Mouse (Mus musculus) heart, adult 2 months (tissue): ENCODE results near the gene Gm49395.

Experiments
- CTCF ChIP-seq: fragments of 200-600 bp; IDR thresholded peaks from 2 replicates; pipeline ENCODE4 v1.8.1; 2022; ENCODE audit warnings: antibody characterized with exemption, mild to moderate bottlenecking, moderate library complexity
- EP300 ChIP-seq: fragments of 200-500 bp; IDR thresholded peaks from 2 replicates; pipeline ENCODE4 v1.6.1; 2011; ENCODE audit warnings: low read depth, low read length, control low read depth; ENCODE audit not compliant: insufficient read depth

DNA sequence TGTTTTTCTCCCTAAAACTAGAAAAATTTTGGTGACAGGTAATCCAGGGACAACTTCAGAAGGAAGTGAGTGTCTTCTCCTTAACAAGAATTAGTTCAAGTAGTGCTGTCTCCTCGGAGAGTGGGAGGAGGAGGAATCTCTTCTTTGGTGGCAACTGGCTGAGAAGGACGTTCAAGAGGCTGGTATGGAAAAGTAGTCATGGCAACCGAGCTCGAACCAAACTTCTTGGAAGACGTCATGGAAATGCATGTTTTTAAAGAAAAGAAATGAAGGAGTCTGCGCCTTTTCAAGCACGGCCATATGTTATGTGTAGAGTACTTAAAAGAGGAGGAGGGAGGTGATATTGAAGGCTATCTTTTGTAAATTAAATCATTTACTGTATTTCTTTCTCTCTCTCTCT is 49.2 kb downstream of the Gm49395 start:
- TF ChIP-seq EP300 = no peak
- no peak for TF ChIP-seq CTCF
